Mouse (Mus musculus): ENCODE data around the gene Tbcd.

- TF ChIP-seq CTCF (IDR thresholded peaks at IDR 0.05; ENCODE audit: borderline replicate concordance, control insufficient read depth, extremely low read depth, insufficient read depth, low read length, poor library complexity): no peak
- TF ChIP-seq POLR2A (IDR thresholded peaks at IDR 0.05; ENCODE audit: control insufficient read depth, extremely low read depth, insufficient read depth, low read length, poor library complexity): no peak
These were observed 164.3 kb downstream of the Tbcd start for GRCm38 (mm10) chr11:121615961-121616485.

Measured in thymus, adult 2 months (tissue).